Mouse (Mus musculus): ENCODE data around the gene Fam216a.

GRCm38 (mm10) chr5:122414351-122414750 lies 42.2 kb upstream of the Fam216a start:
- no peak for TF ChIP-seq POLR2A (IDR thresholded peaks at IDR 0.05; ENCODE audit: low read depth, low read length)
- TF ChIP-seq CTCF (IDR thresholded peaks at IDR 0.05; ENCODE audit: extremely low read depth, insufficient read depth, insufficient read length, insufficient replicate concordance) = no peak

All from spleen, adult 2 months (tissue).